Mouse (Mus musculus) hindbrain, embryonic 15.5 days (tissue): Measurements from ENCODE around the gene Cdc42se1. TPM values are rescaled to one million over a fixed set of nuclear protein-coding genes. Genes with fewer than 3 reads are reported as not detected.

Experiments
- ATAC-seq: fragments of 200-750 bp; cut with Nextera tagmentation; 2 replicates; pipeline ENCODE4 v1.8.0; 2017; ENCODE audit warnings: low read depth, moderate number of reproducible peaks, moderate TSS enrichment; ENCODE audit not compliant: low FRiP score
- H3K27ac ChIP-seq: fragments of 300-500 bp; sonication (generic); replicated peaks from 2 replicates; pipeline ENCODE4 v1.5.1; 2015; ENCODE audit warnings: mild to moderate bottlenecking, inconsistent platforms
- H3K27me3 ChIP-seq: fragments of 300-500 bp; sonication (generic); 2 replicates; pipeline ENCODE4 v1.6.1; 2015; ENCODE audit warnings: control low read depth, inconsistent platforms
- H3K36me3 ChIP-seq: fragments of 300-500 bp; sonication (generic); 2 replicates; pipeline ENCODE4 v1.6.1; 2015; ENCODE audit warnings: control low read depth, inconsistent platforms
- H3K4me1 ChIP-seq: fragments of 300-500 bp; sonication (generic); replicated peaks from 2 replicates; pipeline ENCODE4 v1.6.1; 2015; ENCODE audit warnings: control low read depth, inconsistent platforms
- H3K4me2 ChIP-seq: fragments of 300-500 bp; sonication (generic); 2 replicates; pipeline ENCODE4 v1.6.1; 2015; ENCODE audit warnings: moderate library complexity, mild to moderate bottlenecking, inconsistent platforms
- H3K4me3 ChIP-seq: fragments of 300-500 bp; sonication (generic); 2 replicates; pipeline ENCODE4 v1.5.1; 2015; ENCODE audit warnings: mild to moderate bottlenecking, inconsistent platforms
- H3K9ac ChIP-seq: fragments of 300-500 bp; sonication (generic); 2 replicates; pipeline ENCODE4 v1.6.1; 2015; ENCODE audit warnings: inconsistent platforms
- H3K9me3 ChIP-seq: fragments of 300-500 bp; sonication (generic); 2 replicates; pipeline ENCODE4 v1.6.1; 2016; ENCODE audit warnings: control low read depth, inconsistent platforms
- WGBS: fragments of 180-500 bp; shearing (Covaris S2); methylation state at CpG from one replicate; pipeline ENCODE4 v1.1.7; 2015; 5-methylcytosine and 5-hydroxymethylcytosine counted together
- polyA plus RNA-seq: library from polyadenylated mRNA; unstranded; fragments of >200 nt; fragmentation: Nextera tagmentation; extraction: Ambion mirVana; gene quantifications from 2 replicates; pipeline ENCODE4 v1.2.1, GENCODE M21; 2015

Gene Cdc42se1
- polyA plus RNA-seq: 57.1 and 59.3 TPM in 2 replicates

- Histone ChIP-seq H3K9ac (peak within 1 kb of the TSS; percentile 89), H3K4me3 (peak within 1 kb of the TSS; percentile 78), H3K9me3 (no peaks in the 10 kb centered on the region), H3K27me3 (no peaks in the 10 kb centered on the region), H3K27ac (peak within 1 kb of the TSS; percentile 99), H3K36me3 (peaks cover 32% of the 10 kb centered on the region), H3K4me2 (peak within 1 kb of the TSS; percentile 77), H3K4me1 (peaks cover 60% of the 10 kb centered on the region)
- ATAC-seq: peak; percentile 91
- WGBS: under 1% methylated on average over 64 of the region's 64 CpGs
Observed at GRCm38 (mm10) chr3:95228148-95228893, at the start of gene Cdc42se1. Cdc42se1 (plus strand) TSS chr3:95228732.

- Histone ChIP-seq H3K9ac (no peak overlapping the region), H3K4me3 (no peak overlapping the region), H3K36me3 (no peaks in the 10 kb centered on the region), H3K27me3 (no peaks in the 10 kb centered on the region), H3K9me3 (no peaks in the 10 kb centered on the region), H3K4me2 (no peak overlapping the region), H3K27ac (no peak overlapping the region), H3K4me1 (peaks cover 5% of the 10 kb centered on the region)
- no peak for ATAC-seq
- WGBS: 92% methylated on average over 5 of the region's 5 CpGs
Observed at GRCm38 (mm10) chr3:95178948-95179347, 49.6 kb upstream of the Cdc42se1 start.

GRCm38 (mm10) chr3:95179890-95180289 is 48.6 kb upstream of the Cdc42se1 start:
- no peaks in the 10 kb centered on the region for H3K4me1 ChIP-seq
- H3K4me3 ChIP-seq: no peak overlapping the region
- H3K9ac ChIP-seq: no peak overlapping the region
- no peaks in the 10 kb centered on the region for H3K27me3 ChIP-seq
- no peak overlapping the region for H3K27ac ChIP-seq
- H3K9me3 ChIP-seq: no peaks in the 10 kb centered on the region
- 74% methylated on average over 3 of the region's 3 CpGs for WGBS
- H3K4me2 ChIP-seq: no peak overlapping the region
- no peaks in the 10 kb centered on the region; the same call in 1 of the 2 replicates for H3K36me3 ChIP-seq
- ATAC-seq: no peak

GRCm38 (mm10) chr3:95181841-95182240 is 46.7 kb upstream of the Cdc42se1 start:
- H3K27ac ChIP-seq: no peak overlapping the region
- H3K4me2 ChIP-seq: no peak overlapping the region
- 66% methylated on average over 1 of the region's 1 CpGs for WGBS
- H3K36me3 ChIP-seq: peaks cover 12% of the 10 kb centered on the region
- H3K4me3 ChIP-seq: no peak overlapping the region
- no peak for ATAC-seq
- no peak overlapping the region for H3K9ac ChIP-seq
- H3K4me1 ChIP-seq: no peaks in the 10 kb centered on the region
- H3K9me3 ChIP-seq: no peaks in the 10 kb centered on the region
- H3K27me3 ChIP-seq: no peaks in the 10 kb centered on the region

DNA sequence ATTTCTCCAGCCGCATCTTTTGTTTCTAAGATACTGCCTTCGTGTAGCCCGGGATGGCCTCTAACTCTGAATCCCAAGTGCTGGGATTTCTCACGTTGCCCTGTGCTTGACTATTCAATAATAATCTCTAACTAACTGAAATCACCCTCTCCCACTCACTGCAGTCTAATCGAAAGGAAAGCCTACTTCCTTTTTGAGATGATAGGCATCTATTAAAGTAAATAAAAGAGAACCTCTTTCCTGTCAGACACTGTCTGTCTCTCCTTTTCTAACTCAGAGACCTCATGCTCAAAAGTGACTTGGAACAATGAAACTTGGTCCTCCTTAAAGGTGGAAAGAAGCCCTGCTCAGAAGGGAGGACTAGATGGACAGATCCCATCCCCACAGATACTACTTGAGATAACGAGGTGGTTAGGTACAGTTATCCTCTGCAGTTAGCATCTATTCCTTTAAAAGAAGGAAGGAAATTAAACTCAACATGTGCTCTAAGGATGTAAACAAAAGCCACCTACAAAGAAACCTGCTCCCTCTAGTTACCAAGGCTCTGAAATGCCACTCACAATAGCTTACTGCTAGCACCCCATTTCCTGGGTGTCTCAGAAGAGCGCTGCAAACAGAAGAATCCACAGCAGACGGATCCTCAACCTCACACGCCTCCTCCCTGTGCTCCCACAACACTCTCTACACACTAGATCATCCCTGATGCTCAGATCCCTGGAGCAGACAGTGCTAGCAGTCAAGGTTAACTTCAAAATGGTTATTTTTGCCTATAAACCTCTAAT is 43.5 kb upstream of the Cdc42se1 start:
- no peak for ATAC-seq
- Histone ChIP-seq H3K27ac (no peak overlapping the region), H3K27me3 (no peaks in the 10 kb centered on the region), H3K9me3 (no peaks in the 10 kb centered on the region), H3K4me1 (no peaks in the 10 kb centered on the region), H3K9ac (no peak overlapping the region), H3K4me3 (no peak overlapping the region), H3K36me3 (peaks cover 38% of the 10 kb centered on the region), H3K4me2 (no peak overlapping the region)
- 96% methylated on average over 9 of the region's 9 CpGs for WGBS

- Histone ChIP-seq H3K9ac (no peak overlapping the region), H3K4me2 (no peak overlapping the region), H3K27ac (no peak overlapping the region), H3K4me1 (no peaks in the 10 kb centered on the region), H3K4me3 (no peak overlapping the region), H3K9me3 (no peaks in the 10 kb centered on the region), H3K36me3 (peaks cover 38% of the 10 kb centered on the region), H3K27me3 (no peaks in the 10 kb centered on the region)
- WGBS: 96% methylated on average over 2 of the region's 2 CpGs
- no peak for ATAC-seq
Observed at GRCm38 (mm10) chr3:95186100-95186499, 42.4 kb upstream of the Cdc42se1 start.

DNA sequence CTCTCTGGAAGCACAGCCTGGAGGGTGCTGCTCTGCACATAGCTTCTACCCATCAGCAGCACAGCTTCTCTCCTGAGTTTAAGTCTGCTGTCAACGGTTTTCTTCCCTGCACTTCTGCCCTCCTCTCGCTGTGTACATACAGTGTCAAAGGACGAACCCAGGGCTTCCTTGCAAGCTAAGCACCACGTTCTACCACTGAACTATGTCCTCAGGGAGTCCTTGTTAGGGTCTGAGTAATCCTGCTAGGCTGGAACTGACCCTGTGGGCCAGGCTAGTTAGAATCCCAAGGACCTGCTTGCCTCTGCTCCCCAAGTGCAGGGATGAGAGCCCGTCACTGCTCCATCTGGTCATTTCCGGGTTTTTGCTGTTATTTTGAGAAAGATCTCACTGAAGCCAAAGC is 41.6 kb upstream of the Cdc42se1 start:
- Histone ChIP-seq H3K9me3 (no peaks in the 10 kb centered on the region), H3K9ac (no peak overlapping the region), H3K4me2 (no peak overlapping the region), H3K27me3 (no peaks in the 10 kb centered on the region), H3K4me3 (no peak overlapping the region), H3K36me3 (peaks cover 39% of the 10 kb centered on the region), H3K27ac (no peak overlapping the region), H3K4me1 (no peaks in the 10 kb centered on the region)
- WGBS: 95% methylated on average over 6 of the region's 6 CpGs
- ATAC-seq: no peak

GRCm38 (mm10) chr3:95194721-95195135 is 33.8 kb upstream of the Cdc42se1 start:
- Histone ChIP-seq H3K27ac (no peak overlapping the region), H3K4me2 (no peak overlapping the region), H3K9ac (no peak overlapping the region), H3K27me3 (no peaks in the 10 kb centered on the region), H3K4me3 (no peak overlapping the region), H3K36me3 (peaks cover 38% of the 10 kb centered on the region), H3K4me1 (no peaks in the 10 kb centered on the region), H3K9me3 (no peaks in the 10 kb centered on the region)
- ATAC-seq: no peak
- WGBS: 76% methylated on average over 6 of the region's 6 CpGs

- Histone ChIP-seq H3K36me3 (peaks cover 40% of the 10 kb centered on the region), H3K9ac (no peak overlapping the region), H3K4me3 (no peak overlapping the region), H3K4me1 (no peaks in the 10 kb centered on the region), H3K27me3 (no peaks in the 10 kb centered on the region), H3K27ac (no peak overlapping the region), H3K4me2 (no peak overlapping the region), H3K9me3 (no peaks in the 10 kb centered on the region)
- no peak for ATAC-seq
- 91% methylated on average over 2 of the region's 2 CpGs for WGBS
Observed at GRCm38 (mm10) chr3:95195772-95196171, 32.8 kb upstream of the Cdc42se1 start.

- Histone ChIP-seq H3K36me3 (peaks cover 49% of the 10 kb centered on the region), H3K4me1 (no peaks in the 10 kb centered on the region), H3K4me3 (no peak overlapping the region), H3K9ac (no peak overlapping the region), H3K4me2 (no peak overlapping the region), H3K9me3 (no peaks in the 10 kb centered on the region), H3K27me3 (no peaks in the 10 kb centered on the region), H3K27ac (no peak overlapping the region)
- ATAC-seq: no peak
- 79% methylated on average over 1 of the region's 1 CpGs for WGBS
Observed at GRCm38 (mm10) chr3:95199101-95199500, 29.4 kb upstream of the Cdc42se1 start.

- ATAC-seq: no peak
- Histone ChIP-seq H3K27ac (no peak overlapping the region), H3K9ac (no peak overlapping the region), H3K27me3 (no peaks in the 10 kb centered on the region), H3K4me2 (no peak overlapping the region), H3K4me1 (no peaks in the 10 kb centered on the region), H3K9me3 (no peaks in the 10 kb centered on the region), H3K4me3 (no peak overlapping the region), H3K36me3 (peaks cover 49% of the 10 kb centered on the region)
- 81% methylated on average over 7 of the region's 7 CpGs for WGBS
Observed at GRCm38 (mm10) chr3:95200132-95200531, 28.4 kb upstream of the Cdc42se1 start.

GRCm38 (mm10) chr3:95200562-95200961 is 28.0 kb upstream of the Cdc42se1 start:
- no peak overlapping the region for H3K27ac ChIP-seq
- H3K27me3 ChIP-seq: no peaks in the 10 kb centered on the region
- peaks cover 50% of the 10 kb centered on the region for H3K36me3 ChIP-seq
- WGBS: 81% methylated on average over 2 of the region's 2 CpGs
- H3K9ac ChIP-seq: no peak overlapping the region
- H3K4me2 ChIP-seq: no peak overlapping the region
- no peak overlapping the region for H3K4me3 ChIP-seq
- H3K4me1 ChIP-seq: no peaks in the 10 kb centered on the region
- ATAC-seq: no peak
- H3K9me3 ChIP-seq: no peaks in the 10 kb centered on the region
